Mouse (Mus musculus) stomach, embryonic 16.5 days (tissue): Measurements from ENCODE around the gene Zmat5. TPM values are rescaled to one million over a fixed set of nuclear protein-coding genes. Genes with fewer than 3 reads are reported as not detected.

ENCODE experiments used
- ATAC-seq: fragments of 200-750 bp; cut with Nextera tagmentation; 2 replicates; pipeline ENCODE4 v1.8.0; 2017; ENCODE audit warnings: moderate number of reproducible peaks, moderate TSS enrichment; ENCODE audit not compliant: insufficient read depth, low FRiP score
- H3K27ac ChIP-seq: fragments of 300-500 bp; sonication (generic); 2 replicates; pipeline ENCODE4 v1.5.1; 2014; ENCODE audit warnings: low read length
- H3K27me3 ChIP-seq: fragments of 300-500 bp; sonication (generic); 2 replicates; pipeline ENCODE4 v1.6.1; 2014; ENCODE audit warnings: low read length, control low read depth, mixed read lengths; ENCODE audit not compliant: control insufficient read depth, insufficient read depth
- H3K36me3 ChIP-seq: fragments of 300-500 bp; sonication (generic); 2 replicates; pipeline ENCODE4 v1.6.1; 2014; ENCODE audit warnings: low read length; ENCODE audit not compliant: control insufficient read depth, insufficient read depth
- H3K4me1 ChIP-seq: fragments of 300-500 bp; sonication (generic); 2 replicates; pipeline ENCODE4 v1.6.1; 2014; ENCODE audit warnings: low read length, control low read depth, mixed read lengths; ENCODE audit not compliant: control insufficient read depth, insufficient read depth
- H3K4me2 ChIP-seq: fragments of 300-500 bp; sonication (generic); 2 replicates; pipeline ENCODE4 v1.6.1; 2014; ENCODE audit warnings: low read depth, low read length, mixed read lengths
- H3K4me3 ChIP-seq: fragments of 300-500 bp; sonication (generic); replicated peaks from 2 replicates; pipeline ENCODE4 v1.5.1; 2014; ENCODE audit warnings: mild to moderate bottlenecking, low read length
- H3K9ac ChIP-seq: fragments of 300-500 bp; sonication (generic); 2 replicates; pipeline ENCODE4 v1.6.1; 2014; ENCODE audit warnings: low read length
- H3K9me3 ChIP-seq: fragments of 300-500 bp; sonication (generic); replicated peaks from 2 replicates; pipeline ENCODE4 v1.6.1; 2016; ENCODE audit warnings: low read length, control low read depth; ENCODE audit not compliant: control insufficient read depth
- WGBS: fragments of 180-500 bp; shearing (Covaris S2); extraction: QIAGEN DNeasy Blood & Tissue Kit; methylation state at CpG from one replicate; pipeline ENCODE4 v1.1.7; 2014; 5-methylcytosine and 5-hydroxymethylcytosine counted together
- polyA plus RNA-seq: library from polyadenylated mRNA; unstranded; fragments of >200 nt; fragmentation: Nextera tagmentation; extraction: Ambion mirVana; gene quantifications from 2 replicates; pipeline ENCODE4 v1.2.1, GENCODE M21; 2015

Zmat5 gene
- polyA plus RNA-seq, 1 experiment from 2014 or later = 68.2 TPM

- no peak for ATAC-seq
- Histone ChIP-seq H3K4me3 (no peak overlapping the region), H3K9ac (no peak overlapping the region), H3K27me3 (no peaks in the 10 kb centered on the region), H3K27ac (no peak overlapping the region), H3K36me3 (peaks cover 20% of the 10 kb centered on the region), H3K4me1 (no peaks in the 10 kb centered on the region), H3K9me3 (no peaks in the 10 kb centered on the region), H3K4me2 (no peak overlapping the region)
- 86% methylated on average over 5 of the region's 5 CpGs for WGBS
These were observed 80.2 kb downstream of the Zmat5 start for GRCm38 (mm10) chr11:4784629-4785142.

Other genes starting within 250 kb of the Zmat5 start
- gene Mtmr3, start 109.8 kb upstream of the Zmat5 start, polyA plus RNA-seq = 24.0 and 25.8 TPM in 2 replicates
- gene Gm11032, start 84.6 kb upstream of the Zmat5 start, polyA plus RNA-seq = not detected in 2 replicates
- 34.2 and 37.1 TPM in 2 replicates for gene Ascc2, start 66.9 kb upstream of the Zmat5 start, polyA plus RNA-seq
- 963 and 971 TPM in 2 replicates for gene Uqcr10, start 336 bp upstream of the Zmat5 start, polyA plus RNA-seq
- 0.15 and 0.27 TPM in 2 replicates for gene Cabp7, start 42.1 kb downstream of the Zmat5 start, polyA plus RNA-seq
- 39.6 and 43.4 TPM in 2 replicates for gene Nf2, start 144.9 kb downstream of the Zmat5 start, polyA plus RNA-seq
- 53.4 and 57.0 TPM in 2 replicates for gene Nipsnap1, start 169.3 kb downstream of the Zmat5 start, polyA plus RNA-seq
- gene Thoc5, start 190.6 kb downstream of the Zmat5 start, polyA plus RNA-seq = 29.8 and 30.3 TPM in 2 replicates
- gene Nefh, start 243.4 kb downstream of the Zmat5 start, polyA plus RNA-seq = 0.30 and 0.45 TPM in 2 replicates